Mouse (Mus musculus): ENCODE data around the gene Rimbp3. TPM values are rescaled to one million over a fixed set of nuclear protein-coding genes. Genes with fewer than 3 reads are reported as not detected.

Gene Rimbp3
- total and polyA plus RNA-seq, 3 experiments, result 0.07 TPM; not detected in 2

- no peak for DNase-seq
Observed at GRCm38 (mm10) chr16:17255270-17255669, 46.9 kb downstream of the Rimbp3 start.

- DNase-seq, result peak; percentile 37
Observed at GRCm38 (mm10) chr16:17257359-17257821, 49.0 kb downstream of the Rimbp3 start.

DNA sequence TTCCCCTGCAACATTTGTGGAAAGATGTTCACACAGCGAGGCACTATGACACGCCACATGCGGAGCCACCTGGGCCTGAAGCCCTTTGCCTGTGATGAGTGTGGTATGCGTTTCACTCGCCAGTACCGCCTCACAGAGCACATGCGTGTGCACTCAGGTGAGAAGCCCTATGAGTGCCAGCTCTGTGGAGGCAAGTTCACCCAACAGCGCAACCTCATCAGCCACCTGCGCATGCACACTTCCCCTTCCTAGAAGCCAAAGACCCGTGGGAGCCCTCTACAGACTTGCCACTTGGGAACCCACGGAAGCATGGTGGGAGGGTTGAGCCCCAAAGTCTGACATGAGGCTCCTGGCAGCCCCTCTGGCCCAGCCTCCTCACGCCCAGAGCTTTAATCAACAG lies 50.5 kb downstream of the Rimbp3 start:
- DNase-seq, result no peak

- DNase-seq, result no peak
Observed at GRCm38 (mm10) chr16:17261341-17261740, 52.9 kb downstream of the Rimbp3 start.

Other genes starting within 250 kb of the Rimbp3 start
- 100 to 1,000 TPM; 178 to 206 TPM for gene Mapk1, start 225.2 kb upstream of the Rimbp3 start, total RNA-seq (2021)
- gene Mapk1, start 225.2 kb upstream of the Rimbp3 start, polyA plus RNA-seq (2012; rRNA removed), result 45.2 and 62.7 TPM in 2 replicates
- 1 to 10 TPM; 6.6 TPM for gene Ypel1, start 138.9 kb upstream of the Rimbp3 start, total RNA-seq (2021)
- gene Ypel1, start 138.9 kb upstream of the Rimbp3 start, polyA plus RNA-seq (2012; rRNA removed), result 8.3 and 10.0 TPM in 2 replicates
- gene Ppil2, start 97.3 kb upstream of the Rimbp3 start, total RNA-seq (2021), result 10 to 100 TPM; 80.3 to 98.6 TPM
- 75.6 and 87.1 TPM in 2 replicates for gene Ppil2, start 97.3 kb upstream of the Rimbp3 start, polyA plus RNA-seq (2012; rRNA removed)
- 1 to 10 TPM; 1.2 to 1.9 TPM for gene 2610318N02Rik, start 83.4 kb upstream of the Rimbp3 start, total RNA-seq (2021)
- 0.30 and 0.75 TPM in 2 replicates for gene 2610318N02Rik, start 83.4 kb upstream of the Rimbp3 start, polyA plus RNA-seq (2012; rRNA removed)
- gene Sdf2l1, start 76.2 kb upstream of the Rimbp3 start, total RNA-seq (2021), result 10 to 100 TPM; 33.2 to 42.4 TPM
- 45.0 and 64.6 TPM in 2 replicates for gene Sdf2l1, start 76.2 kb upstream of the Rimbp3 start, polyA plus RNA-seq (2012; rRNA removed)
- 1 to 10 TPM; 4.9 to 6.5 TPM for gene Ydjc, start 64.0 kb upstream of the Rimbp3 start, total RNA-seq (2021)
- 28.2 and 39.2 TPM in 2 replicates for gene Ydjc, start 64.0 kb upstream of the Rimbp3 start, polyA plus RNA-seq (2012; rRNA removed)
- under 1 TPM; 0.24 to 0.29 TPM for gene Ccdc116, start 61.4 kb upstream of the Rimbp3 start, total RNA-seq (2021)
- gene Ccdc116, start 61.4 kb upstream of the Rimbp3 start, polyA plus RNA-seq (2012; rRNA removed), result 0.44 and 0.60 TPM in 2 replicates
- 100 to 1,000 TPM; 198 to 273 TPM for gene Ube2l3, start 6.0 kb upstream of the Rimbp3 start, total RNA-seq (2021)
- gene Ube2l3, start 6.0 kb upstream of the Rimbp3 start, polyA plus RNA-seq (2012; rRNA removed), result 91.0 and 109 TPM in 2 replicates
- 1 to 10 TPM; 2.4 to 2.7 TPM for gene Hic2, start 25.0 kb downstream of the Rimbp3 start, total RNA-seq (2021)
- gene Hic2, start 25.0 kb downstream of the Rimbp3 start, polyA plus RNA-seq (2012; rRNA removed), result 2.1 and 2.6 TPM in 2 replicates
- gene Tmem191c, start 67.5 kb downstream of the Rimbp3 start, total RNA-seq (2021), result 1 to 10 TPM; 6.8 to 7.9 TPM
- gene Tmem191c, start 67.5 kb downstream of the Rimbp3 start, polyA plus RNA-seq (2012; rRNA removed), result 15.8 and 19.9 TPM in 2 replicates
- gene Serpind1, start 122.8 kb downstream of the Rimbp3 start, total RNA-seq (2021), result 1 to 10 TPM in 1 of 2 experiments, under 1 TPM in 1; 0.41 to 1.2 TPM
- gene Serpind1, start 122.8 kb downstream of the Rimbp3 start, polyA plus RNA-seq (2012; rRNA removed), result 0.24 TPM in 1 of 2 replicates, not detected in the other
- 10 to 100 TPM; 23.0 to 37.7 TPM for gene Snap29, start 197.4 kb downstream of the Rimbp3 start, total RNA-seq (2021)
- gene Snap29, start 197.4 kb downstream of the Rimbp3 start, polyA plus RNA-seq (2012; rRNA removed), result 3.4 and 4.8 TPM in 2 replicates
- gene Pi4ka, start 197.7 kb downstream of the Rimbp3 start, total RNA-seq (2021), result 100 to 1,000 TPM in 1 of 2 experiments, 10 to 100 TPM in 1; 84.8 to 119 TPM
- gene Pi4ka, start 197.7 kb downstream of the Rimbp3 start, polyA plus RNA-seq (2012; rRNA removed), result 30.4 and 39.6 TPM in 2 replicates
- gene Crkl, start 243.4 kb downstream of the Rimbp3 start, total RNA-seq (2021), result 10 to 100 TPM; 30.3 to 49.1 TPM
- gene Crkl, start 243.4 kb downstream of the Rimbp3 start, polyA plus RNA-seq (2012; rRNA removed), result 60.0 and 83.4 TPM in 2 replicates